Mouse (Mus musculus) ES-CJ7 (cell line): ENCODE results near the gene Sh3glb2.
A peak's percentile ranks its signal among the peaks of the same experiment; 100 is the strongest.

Source experiments
- DNase-seq: peaks from one replicate; pipeline ENCODE4 v3.0.0; 2011; ENCODE audit warnings: low read depth, low spot score

Gene Sh3glb2

DNA sequence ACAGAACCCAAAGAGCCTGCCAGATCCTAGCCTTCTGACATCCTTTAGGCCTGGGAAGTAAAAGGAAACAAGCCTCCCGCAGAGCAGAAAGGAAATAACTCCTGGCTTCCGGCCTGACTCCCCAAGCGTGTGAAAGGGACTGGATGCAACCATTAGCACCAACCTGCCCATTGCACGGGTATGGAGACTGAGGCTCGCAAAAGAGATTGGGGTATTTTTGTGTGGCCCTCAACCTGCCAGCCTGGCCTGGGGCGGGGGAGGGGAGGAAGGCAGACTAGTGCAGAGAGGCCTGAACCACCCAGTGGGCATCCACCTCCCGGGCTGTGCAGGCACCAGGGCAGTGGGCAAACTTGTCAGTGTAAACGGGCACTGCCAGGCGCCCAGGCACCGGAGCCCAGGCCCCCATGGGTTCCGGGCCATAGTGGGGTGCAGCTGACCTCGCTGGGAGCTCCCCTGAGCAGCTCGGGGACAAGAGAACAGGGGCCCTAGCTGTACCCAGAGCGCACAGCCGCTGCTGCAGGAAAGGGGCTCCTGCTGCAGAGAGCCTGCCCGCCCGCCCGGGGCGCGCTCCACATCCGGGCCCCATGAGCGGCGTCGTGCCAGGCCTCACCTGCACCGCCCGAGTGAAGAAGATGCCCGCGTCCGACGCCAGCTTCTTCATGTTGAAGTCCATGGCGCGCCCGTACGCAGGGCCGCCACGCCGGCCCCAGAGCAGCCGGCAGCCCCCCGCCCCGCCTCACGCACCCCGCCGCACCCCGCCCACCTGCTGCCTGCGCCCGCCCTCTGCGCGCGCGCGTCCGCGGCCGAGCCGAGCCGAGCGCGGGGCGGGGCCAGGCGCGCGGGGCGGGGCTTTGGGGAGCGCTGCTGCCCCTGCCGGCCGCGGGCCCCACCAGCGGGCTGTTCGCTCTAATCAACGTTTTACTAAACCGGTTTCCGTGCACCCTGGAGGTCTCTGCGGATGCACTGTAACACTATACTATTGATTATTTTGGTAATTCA, at the start of gene Sh3glb2:
Gene Sh3glb2 (minus strand): TSS at position 805 of the 999 bp plus-strand sequence.
- DNase-seq, result peak; percentile 63

GRCm38 (mm10) chr2:30408452-30409100, 49.4 kb upstream of the Sh3glb2 start:
- no peak for DNase-seq

- DNase-seq, result no peak
Measured at GRCm38 (mm10) chr2:30407778-30408177, 48.6 kb upstream of the Sh3glb2 start.

DNA sequence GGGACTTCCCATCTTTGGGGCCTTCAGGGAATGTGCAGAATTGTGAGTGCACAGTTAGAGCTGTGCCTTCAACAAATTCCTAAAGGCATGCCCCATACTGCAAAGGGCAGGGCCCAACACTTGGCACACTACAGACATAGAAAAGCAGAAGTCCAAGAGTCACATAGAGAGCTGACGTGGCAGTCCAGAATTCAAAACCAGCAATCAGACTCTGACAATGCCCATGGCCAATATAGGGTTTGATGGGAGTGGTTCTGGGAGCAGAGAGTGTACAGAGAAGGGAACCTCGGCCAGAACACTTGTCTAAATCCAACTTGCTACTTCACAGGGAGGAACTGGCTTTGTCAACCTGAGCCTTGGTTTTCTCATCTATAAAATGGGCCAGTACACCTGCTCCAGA, 48.1 kb upstream of the Sh3glb2 start:
- DNase-seq, result no peak

DNA sequence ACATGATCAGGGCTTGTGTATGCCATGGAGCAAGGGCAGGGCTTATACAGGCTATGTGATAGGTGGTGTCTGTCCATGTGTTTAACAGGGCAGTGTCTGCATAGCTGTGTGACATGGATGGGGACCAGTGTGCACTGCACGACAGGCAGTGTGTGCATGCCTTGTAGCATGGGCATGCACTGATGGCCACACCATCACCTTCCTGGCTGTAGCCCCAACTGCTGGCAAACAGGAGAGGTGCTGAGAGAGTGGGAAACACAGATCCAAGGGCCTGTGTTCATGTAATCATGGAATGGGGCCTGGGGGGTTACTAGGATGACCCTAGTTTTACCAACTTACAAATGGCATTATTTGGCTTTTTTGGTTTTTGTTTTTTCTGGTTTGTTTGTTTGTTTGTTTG, 44.7 kb upstream of the Sh3glb2 start:
- DNase-seq, result no peak

GRCm38 (mm10) chr2:30402843-30403242, 43.7 kb upstream of the Sh3glb2 start:
- no peak for DNase-seq

GRCm38 (mm10) chr2:30402351-30402826, 43.3 kb upstream of the Sh3glb2 start:
- DNase-seq, result no peak

DNA sequence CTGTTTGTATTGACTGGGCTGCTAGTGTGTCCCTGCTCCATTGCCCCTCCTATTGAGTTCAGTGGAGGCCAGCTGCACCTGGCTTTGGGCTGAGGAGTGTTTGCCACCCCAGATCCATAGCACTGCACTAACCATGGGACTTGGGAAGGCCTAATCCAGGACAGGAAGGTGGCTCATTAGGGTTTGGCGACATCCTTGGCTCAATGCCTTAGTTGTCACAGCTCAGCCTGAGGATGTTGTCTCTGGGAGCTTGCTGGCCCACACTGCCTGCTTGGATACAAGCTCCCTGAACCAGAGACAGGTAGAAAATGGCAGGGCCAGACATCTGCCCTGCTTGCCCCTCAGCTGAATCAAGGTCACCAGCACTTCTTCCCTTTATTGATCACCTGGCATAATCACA, 42.4 kb upstream of the Sh3glb2 start:
- no peak for DNase-seq

- peak; percentile 70 for DNase-seq
Measured at GRCm38 (mm10) chr2:30399191-30400171, 40.3 kb upstream of the Sh3glb2 start.

DNA sequence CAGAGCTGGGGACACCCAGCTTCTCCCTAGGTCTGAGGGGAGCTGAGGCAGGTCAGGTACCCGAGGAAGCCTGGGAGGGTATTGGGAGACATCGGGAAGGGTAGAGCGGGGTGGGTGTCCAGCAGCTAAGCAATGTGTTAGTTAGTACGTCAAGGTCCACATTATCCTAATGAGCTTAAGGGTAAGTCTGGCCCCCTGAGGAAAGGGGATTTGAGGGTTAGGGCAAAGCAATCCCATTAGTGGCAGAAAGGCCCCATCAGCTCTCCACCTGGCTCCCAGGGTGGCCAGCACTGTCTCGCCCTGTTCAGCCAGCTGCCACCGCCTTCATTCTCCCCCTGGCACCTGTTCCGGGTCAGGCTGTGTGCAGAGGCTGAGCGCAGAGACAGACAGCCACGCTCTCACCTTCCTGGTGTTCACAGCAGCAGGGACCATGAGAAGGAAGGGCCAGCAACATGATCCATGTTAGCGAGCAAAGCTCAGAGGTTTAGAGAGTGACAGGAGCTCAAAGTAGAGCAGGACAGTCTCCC, 38.9 kb upstream of the Sh3glb2 start:
- DNase-seq, result no peak

GRCm38 (mm10) chr2:30396246-30396645, 37.1 kb upstream of the Sh3glb2 start:
- peak; percentile 47 for DNase-seq

DNA sequence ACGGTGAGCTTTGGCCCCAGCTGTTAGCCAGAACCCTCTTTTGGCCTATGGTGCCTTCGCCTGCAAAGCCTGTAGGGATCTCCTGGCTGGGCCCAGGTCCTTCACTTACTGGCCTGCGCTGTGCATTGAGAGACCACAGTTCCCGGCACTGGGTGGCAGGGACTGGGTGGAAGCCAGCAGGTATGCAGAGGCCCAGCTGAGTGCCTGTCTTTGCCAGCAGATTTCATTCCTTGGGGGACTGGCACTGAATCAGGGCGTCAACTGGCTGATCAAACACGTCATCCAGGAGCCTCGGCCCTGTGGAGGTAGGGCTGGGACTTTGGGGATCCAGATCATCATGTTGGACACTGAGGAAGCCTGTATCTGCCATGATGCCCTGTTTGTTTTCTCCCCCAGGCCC, 36.6 kb upstream of the Sh3glb2 start:
- DNase-seq, result no peak

DNA sequence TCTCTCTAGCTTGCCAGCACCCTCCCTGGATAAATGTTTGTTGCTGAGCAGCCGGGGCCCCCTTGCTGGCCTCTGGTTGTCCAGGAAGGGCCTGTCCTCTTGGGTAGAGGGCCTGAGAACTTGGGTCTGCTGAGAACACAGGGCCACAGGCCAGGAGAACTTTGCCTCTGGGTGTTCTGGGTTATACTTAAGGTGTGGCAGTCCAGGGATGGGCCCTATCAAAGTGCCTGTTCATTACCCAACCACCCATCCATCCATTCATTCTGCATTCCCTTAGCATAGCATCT, 34.2 kb upstream of the Sh3glb2 start:
- DNase-seq, result no peak

DNA sequence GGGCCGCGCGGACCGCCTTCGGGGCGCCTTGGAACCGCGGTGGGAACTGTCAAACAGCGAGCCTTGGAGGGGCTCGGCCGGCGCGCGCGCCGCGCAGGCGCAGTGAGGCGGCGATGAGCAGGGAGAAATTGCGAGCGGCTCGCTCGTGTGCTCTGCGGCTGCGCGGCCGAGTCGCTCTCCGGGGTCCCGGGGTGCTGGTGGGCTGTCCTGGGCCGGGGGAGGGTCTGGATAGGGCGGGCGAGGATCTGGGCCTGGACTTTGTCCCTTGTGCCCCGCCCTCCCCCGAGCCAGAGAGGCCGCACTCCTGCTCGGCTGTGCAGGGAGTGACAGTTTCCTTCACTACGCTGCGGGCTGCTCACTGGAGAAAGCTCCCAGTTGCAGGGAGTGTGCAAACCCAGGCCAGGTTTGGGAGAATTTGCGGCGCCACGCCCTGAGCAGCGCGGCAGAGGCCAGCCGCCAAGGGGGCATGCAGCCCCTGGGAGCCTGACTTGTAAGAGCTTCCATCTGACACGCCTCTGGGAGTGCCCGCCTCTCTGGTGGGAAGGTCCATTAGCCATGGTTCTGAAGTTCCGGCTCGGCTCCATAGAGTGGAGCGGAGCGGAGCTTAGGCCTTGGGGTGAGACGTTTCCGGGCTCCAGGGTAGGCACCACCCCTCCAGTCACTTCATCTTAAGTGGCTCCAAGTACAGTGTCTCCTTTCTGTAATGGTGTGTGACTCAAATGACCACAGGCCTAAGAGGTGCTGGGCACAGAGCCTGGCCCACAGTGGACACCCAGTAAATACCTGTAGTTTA, 33.6 kb upstream of the Sh3glb2 start:
- DNase-seq, result peak; percentile 83

- peak; percentile 100 for DNase-seq
Measured at GRCm38 (mm10) chr2:30392114-30392576, 33.0 kb upstream of the Sh3glb2 start, which contains the start of gene Dolpp1. Dolpp1 (plus strand) TSS chr2:30392254.

GRCm38 (mm10) chr2:30389000-30389399, 29.9 kb upstream of the Sh3glb2 start:
- peak; percentile 39 for DNase-seq

DNA sequence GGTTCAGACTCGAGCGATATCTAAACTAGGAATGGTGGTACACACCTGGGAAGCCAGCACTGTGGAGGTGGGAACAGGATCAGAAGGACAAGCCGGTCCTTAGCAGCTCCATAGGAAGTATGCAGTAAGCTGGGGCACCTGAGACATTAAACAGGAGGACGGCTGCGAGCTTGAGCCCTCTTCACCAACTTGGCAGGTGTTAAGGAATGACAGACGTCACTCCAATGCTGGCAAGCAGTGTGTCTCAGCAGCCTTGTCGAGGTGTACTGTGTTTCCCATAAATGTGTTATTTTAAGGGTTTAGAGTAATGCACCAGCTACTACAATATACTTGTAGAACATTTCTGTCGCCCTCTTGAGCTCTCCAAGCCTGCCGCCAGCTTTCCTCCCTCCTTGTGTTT, 27.8 kb upstream of the Sh3glb2 start:
- DNase-seq, result no peak

- DNase-seq, result no peak
Measured at GRCm38 (mm10) chr2:30385591-30385990, 26.5 kb upstream of the Sh3glb2 start.

DNA sequence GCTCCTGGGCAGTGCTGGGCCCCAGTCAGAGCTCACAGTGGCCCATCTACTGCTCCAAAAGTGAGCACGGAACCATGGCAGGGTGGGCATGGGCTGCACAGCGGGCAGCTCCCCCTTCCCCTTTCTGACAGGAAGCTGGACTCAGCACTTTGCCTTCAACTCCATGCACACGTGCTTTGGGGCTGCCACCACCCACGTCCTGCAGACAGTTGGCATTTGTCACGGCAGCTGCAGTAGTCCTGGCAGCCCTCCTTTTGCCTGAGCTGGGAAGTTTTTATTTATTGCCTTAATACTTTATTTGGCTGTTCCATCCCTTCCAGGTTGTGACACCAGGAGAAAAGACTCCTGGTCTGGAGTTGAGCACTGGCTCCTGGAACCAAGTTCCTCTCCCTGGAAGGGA, 25.7 kb upstream of the Sh3glb2 start:
- no peak for DNase-seq

DNA sequence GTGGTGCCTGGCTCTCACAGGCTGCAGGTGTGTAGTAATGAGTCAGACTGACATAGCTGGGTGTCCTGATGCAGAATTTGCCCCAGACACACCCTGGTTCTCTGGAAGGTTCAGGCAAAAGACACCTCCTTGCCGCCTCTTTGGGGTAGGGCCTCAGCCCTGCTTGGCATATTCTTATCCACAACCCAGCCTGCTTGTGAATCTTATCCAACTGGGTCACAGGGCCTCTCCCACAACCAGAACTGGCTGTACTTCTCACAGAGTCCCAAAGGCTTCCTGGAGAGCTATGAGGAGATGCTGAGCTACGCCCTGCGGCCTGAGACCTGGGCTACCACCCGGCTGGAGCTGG, 22.2 kb upstream of the Sh3glb2 start:
- no peak for DNase-seq
